Mouse (Mus musculus): Measurements from ENCODE around the gene F9. TPM values are rescaled to one million over a fixed set of nuclear protein-coding genes. Genes with fewer than 3 reads are reported as not detected.
"Not testable (repeated sequence)": the region's sequence is repeated elsewhere in the genome, so short reads cannot be mapped to it uniquely, and the experiment has no call there.

F9 gene
- 1 to 10 TPM in 1 of 4 experiments, under 1 TPM in 3; 0.13 to 1.1 (median 0.55) TPM for total RNA-seq (2022)

DNA sequence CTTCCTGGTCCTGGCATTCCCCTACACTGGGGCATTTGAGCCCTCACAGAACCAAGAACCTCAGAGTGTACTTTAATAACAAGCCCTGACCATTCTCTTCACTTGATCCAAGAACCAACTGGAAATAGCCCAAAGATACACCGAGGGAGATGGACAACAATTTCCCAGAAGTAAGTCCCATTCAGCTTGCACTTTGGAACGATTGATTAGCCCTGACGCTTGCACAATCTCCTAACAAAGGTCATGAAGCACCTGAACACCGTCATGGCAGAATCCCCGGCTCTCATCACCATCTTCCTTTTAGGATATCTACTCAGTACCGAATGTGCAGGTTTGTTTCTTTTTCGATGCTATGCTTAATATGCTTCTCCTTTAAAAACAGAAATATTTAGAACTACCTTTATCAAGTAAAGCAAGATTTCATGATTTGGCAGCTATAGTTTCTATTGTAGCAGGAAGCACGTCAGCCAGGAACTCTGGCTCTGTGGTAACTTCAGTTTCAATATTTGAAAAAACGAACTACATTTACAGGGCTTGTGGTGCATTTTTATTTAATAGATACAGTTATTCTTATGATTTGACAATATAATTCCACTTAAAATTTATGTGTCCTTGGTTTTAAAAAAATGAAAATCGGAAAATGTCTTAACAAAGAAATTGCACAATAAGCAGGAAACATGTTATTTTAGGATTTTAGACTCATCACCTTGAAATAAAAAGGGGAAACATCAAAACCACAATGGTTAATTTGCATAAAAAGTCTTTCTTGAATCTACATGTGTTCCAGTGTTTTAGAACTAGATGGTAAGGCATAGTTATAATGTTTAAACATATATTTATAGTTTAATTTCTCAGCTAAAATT is at the start of gene F9:
Gene F9 (plus strand): TSS at position 244 of the 863 bp plus-strand sequence.
- DNase-seq (ENCODE audit: low spot score in 2 of 2), result no peak

- DNase-seq (ENCODE audit: low spot score in 2 of 2), result not testable (repeated sequence)
These were observed 29.5 kb upstream of the F9 start for GRCm38 (mm10) chrX:59969767-59970166.

DNA sequence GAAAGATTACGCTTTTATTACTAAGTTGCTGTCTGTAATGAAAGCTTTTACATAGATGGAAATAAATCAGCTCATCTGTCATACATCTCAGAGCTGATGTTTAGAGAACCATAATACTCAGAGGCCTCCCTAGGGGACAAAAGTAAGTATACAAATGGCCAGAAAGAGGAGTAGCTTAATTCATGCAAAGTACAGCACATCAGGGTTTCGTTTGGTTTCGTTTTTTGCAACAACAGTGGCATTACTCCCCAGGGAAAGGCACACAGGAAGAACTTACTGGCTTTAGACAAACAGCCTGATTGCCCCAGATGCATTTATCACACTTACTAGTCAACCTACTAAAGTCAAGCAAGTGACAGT is 800 bp downstream of the F9 start:
- DNase-seq (ENCODE audit: low spot score in 2 of 2), result no peak

DNA sequence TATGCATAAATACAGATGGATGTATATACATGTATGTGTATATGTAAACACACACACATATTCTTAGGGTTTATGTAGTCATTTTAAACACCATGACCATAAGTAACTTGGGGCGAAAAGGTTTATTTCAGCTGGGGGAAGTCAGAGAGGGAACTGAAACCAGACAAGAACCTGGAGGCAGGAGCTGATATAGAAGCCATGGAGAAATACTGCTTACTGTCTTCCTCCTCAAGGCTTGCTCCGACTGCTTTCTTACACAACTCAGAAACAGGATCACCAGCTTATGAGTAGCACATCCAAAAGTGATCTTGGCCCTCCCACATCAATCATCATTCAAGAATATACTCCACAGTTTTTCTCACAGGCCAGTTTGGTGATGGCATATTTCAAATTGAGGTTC is 2.2 kb downstream of the F9 start:
- DNase-seq (ENCODE audit: low spot score in 2 of 2), result no peak

GRCm38 (mm10) chrX:60013084-60013676 is 13.9 kb downstream of the F9 start:
- no peak for DNase-seq (ENCODE audit: low spot score in 2 of 2)

DNA sequence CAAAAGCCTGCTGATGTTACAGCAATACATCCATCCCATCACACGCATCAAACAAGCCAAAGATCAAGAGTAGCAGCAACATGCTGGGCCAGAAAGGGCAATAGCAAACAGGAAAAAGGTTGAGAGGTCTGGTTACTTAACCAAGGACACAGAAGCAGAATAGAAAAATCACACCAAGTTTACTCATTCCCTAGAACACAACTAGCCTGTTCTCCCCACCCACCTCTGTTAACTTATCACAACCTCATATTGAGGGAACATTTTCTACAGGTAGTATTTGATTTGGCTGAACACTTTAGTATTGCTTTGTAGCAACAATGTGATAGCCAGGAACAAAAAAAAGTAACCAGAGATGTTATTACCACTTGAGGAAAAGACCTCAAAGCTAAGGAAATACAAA is 15.3 kb downstream of the F9 start:
- DNase-seq (ENCODE audit: low spot score in 2 of 2), result no peak

GRCm38 (mm10) chrX:60021007-60021406 is 21.7 kb downstream of the F9 start:
- no peak for DNase-seq (ENCODE audit: low spot score in 2 of 2)

GRCm38 (mm10) chrX:60021595-60021994 is 22.3 kb downstream of the F9 start:
- DNase-seq (ENCODE audit: low spot score in 2 of 2), result no peak

DNA sequence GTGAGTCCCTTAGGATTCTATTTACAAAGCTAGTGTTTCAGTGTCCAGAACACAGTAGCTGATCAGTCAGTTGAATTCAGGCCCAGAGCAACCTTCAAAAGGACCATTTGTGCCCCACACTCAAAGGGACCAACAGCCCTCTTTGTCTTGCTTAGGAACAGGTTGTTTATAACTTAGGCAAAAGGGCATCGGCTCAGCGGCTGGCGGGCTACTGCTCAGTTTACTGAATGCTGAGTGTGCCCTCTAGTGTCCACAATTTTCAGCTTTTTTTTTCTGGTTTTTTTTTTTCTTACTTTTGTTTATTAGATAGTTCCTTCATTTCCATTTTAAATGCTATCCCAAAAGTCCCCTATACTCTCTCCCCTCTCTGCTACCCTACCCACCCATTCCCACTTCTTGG is 27.4 kb downstream of the F9 start:
- DNase-seq (ENCODE audit: low spot score in 2 of 2), result peak in 1 of 2 experiments; percentile 3

- DNase-seq (ENCODE audit: low spot score in 2 of 2), result no peak
These were observed 55.5 kb downstream of the F9 start for GRCm38 (mm10) chrX:60054745-60055144.

- DNase-seq (ENCODE audit: low spot score in 2 of 2), result no peak
These were observed 55.9 kb downstream of the F9 start for GRCm38 (mm10) chrX:60055185-60055584.

GRCm38 (mm10) chrX:60075359-60075758 is 76.1 kb downstream of the F9 start:
- DNase-seq (ENCODE audit: low spot score in 2 of 2), result no peak

Other genes with a start within 250 kb of the F9 start
- 1 to 10 TPM; 4.6 to 5.3 (median 4.8) TPM for gene Mcf2, start 179.6 kb downstream of the F9 start, total RNA-seq (2022)